Mouse (Mus musculus) forelimb bud, embryonic 11.5 days (tissue): ENCODE measurements around the gene Mnat1.

Experiments
- DNase-seq: peaks from one replicate; pipeline ENCODE4 v3.0.0-alpha.2; 2012; ENCODE audit warnings: low read depth, low spot score

Mnat1 gene

GRCm38 (mm10) chr12:73304636-73305035 lies 181.1 kb downstream of the Mnat1 start:
- DNase-seq = no peak

GRCm38 (mm10) chr12:73307750-73308149 lies 184.2 kb downstream of the Mnat1 start:
- DNase-seq = no peak

GRCm38 (mm10) chr12:73308711-73309110 lies 185.2 kb downstream of the Mnat1 start:
- DNase-seq = no peak

- no peak for DNase-seq
Observed at GRCm38 (mm10) chr12:73317706-73318686, 194.5 kb downstream of the Mnat1 start.
